Mouse (Mus musculus) lung, embryonic 16.5 days (tissue): ENCODE measurements at regions not wholly inside any gene's neighbourhood (a gene's known extent, or its start where the extent isn't known, plus 50 kb on each side); places are given as distances from the start of the nearest gene placed in this dataset.

Source experiments
- ATAC-seq: fragments of 200-750 bp; cut with Nextera tagmentation; 2 replicates; pipeline ENCODE4 v1.8.0; 2017; ENCODE audit warnings: low read depth, mild to moderate bottlenecking, moderate library complexity
- H3K27ac ChIP-seq: fragments of 300-500 bp; sonication (generic); 2 replicates; pipeline ENCODE4 v1.5.1; 2014; ENCODE audit warnings: mild to moderate bottlenecking, control low read depth, low read length
- H3K27me3 ChIP-seq: fragments of 300-500 bp; sonication (generic); 2 replicates; pipeline ENCODE4 v1.6.1; 2014; ENCODE audit warnings: low read depth, low read length, mixed read lengths; ENCODE audit not compliant: control insufficient read depth, insufficient read depth
- H3K36me3 ChIP-seq: fragments of 300-500 bp; sonication (generic); 2 replicates; pipeline ENCODE4 v1.6.1; 2014; ENCODE audit warnings: low read length; ENCODE audit not compliant: control insufficient read depth, insufficient read depth
- H3K4me1 ChIP-seq: fragments of 300-500 bp; sonication (generic); replicated peaks from 2 replicates; pipeline ENCODE4 v1.6.1; 2014; ENCODE audit warnings: low read length, mixed read lengths; ENCODE audit not compliant: control insufficient read depth, insufficient read depth
- H3K4me2 ChIP-seq: fragments of 300-500 bp; sonication (generic); 2 replicates; pipeline ENCODE4 v1.6.1; 2014; ENCODE audit warnings: low read depth, low read length, control low read depth
- H3K4me3 ChIP-seq: fragments of 300-500 bp; sonication (generic); 2 replicates; pipeline ENCODE4 v1.5.1; 2014; ENCODE audit warnings: mild to moderate bottlenecking, low read length, control low read depth
- H3K9ac ChIP-seq: fragments of 300-500 bp; sonication (generic); 2 replicates; pipeline ENCODE4 v1.6.1; 2014; ENCODE audit warnings: low read length, control low read depth
- H3K9me3 ChIP-seq: fragments of 300-500 bp; sonication (generic); 2 replicates; pipeline ENCODE4 v1.6.1; 2016; ENCODE audit warnings: low read length; ENCODE audit not compliant: control insufficient read depth
- WGBS: fragments of 180-500 bp; shearing (Covaris S2); extraction: QIAGEN DNeasy Blood & Tissue Kit; methylation state at CpG from one replicate; pipeline ENCODE4 v1.1.7; 2014; 5-methylcytosine and 5-hydroxymethylcytosine counted together

GRCm38 (mm10) chr16:24222759-24223526 is 170.4 kb upstream of the Lpp start:
- ATAC-seq: no peak
- Histone ChIP-seq H3K9me3 (no peaks in the 10 kb centered on the region), H3K9ac (no peak overlapping the region), H3K36me3 (no peaks in the 10 kb centered on the region), H3K27me3 (no peaks in the 10 kb centered on the region), H3K4me2 (no peak overlapping the region), H3K4me1 (no peaks in the 10 kb centered on the region; the same call in 1 of the 2 replicates), H3K4me3 (no peak overlapping the region), H3K27ac (no peak overlapping the region)
- 51% methylated on average over 5 of the region's 5 CpGs for WGBS

DNA sequence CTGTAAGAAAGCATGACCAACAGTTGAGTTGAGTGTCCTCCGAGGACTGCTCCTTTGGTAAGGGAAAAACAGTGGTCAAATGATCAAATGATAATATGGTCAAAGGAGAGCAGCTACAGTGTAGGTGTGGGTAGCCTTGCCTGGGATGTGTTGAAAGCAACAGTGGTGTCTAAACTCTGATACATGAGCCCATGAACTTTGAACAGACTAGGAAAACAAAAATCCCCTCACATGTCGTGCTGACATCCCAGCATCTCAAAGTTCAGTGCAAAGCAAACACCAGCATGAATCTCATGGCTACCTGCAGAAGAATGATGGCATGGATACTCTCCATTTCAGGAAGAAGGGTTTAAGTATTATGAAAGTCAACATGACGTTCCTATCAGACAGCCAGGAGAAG is 171.3 kb upstream of the Lpp start:
- H3K27ac ChIP-seq: no peak overlapping the region
- no peaks in the 10 kb centered on the region; the same call in 1 of the 2 replicates for H3K4me1 ChIP-seq
- H3K4me3 ChIP-seq: no peak overlapping the region
- no peak overlapping the region for H3K4me2 ChIP-seq
- 77% methylated on average over 3 of the region's 3 CpGs for WGBS
- H3K36me3 ChIP-seq: no peaks in the 10 kb centered on the region
- no peaks in the 10 kb centered on the region for H3K9me3 ChIP-seq
- no peaks in the 10 kb centered on the region for H3K27me3 ChIP-seq
- no peak for ATAC-seq
- H3K9ac ChIP-seq: no peak overlapping the region

GRCm38 (mm10) chr16:24220613-24221012 is 172.7 kb upstream of the Lpp start:
- Histone ChIP-seq H3K9ac (no peak overlapping the region), H3K4me3 (no peak overlapping the region), H3K4me2 (no peak overlapping the region), H3K4me1 (no peaks in the 10 kb centered on the region; the same call in 1 of the 2 replicates), H3K36me3 (no peaks in the 10 kb centered on the region), H3K9me3 (no peaks in the 10 kb centered on the region), H3K27ac (no peak overlapping the region), H3K27me3 (no peaks in the 10 kb centered on the region)
- no peak for ATAC-seq
- 83% methylated on average over 3 of the region's 3 CpGs for WGBS

DNA sequence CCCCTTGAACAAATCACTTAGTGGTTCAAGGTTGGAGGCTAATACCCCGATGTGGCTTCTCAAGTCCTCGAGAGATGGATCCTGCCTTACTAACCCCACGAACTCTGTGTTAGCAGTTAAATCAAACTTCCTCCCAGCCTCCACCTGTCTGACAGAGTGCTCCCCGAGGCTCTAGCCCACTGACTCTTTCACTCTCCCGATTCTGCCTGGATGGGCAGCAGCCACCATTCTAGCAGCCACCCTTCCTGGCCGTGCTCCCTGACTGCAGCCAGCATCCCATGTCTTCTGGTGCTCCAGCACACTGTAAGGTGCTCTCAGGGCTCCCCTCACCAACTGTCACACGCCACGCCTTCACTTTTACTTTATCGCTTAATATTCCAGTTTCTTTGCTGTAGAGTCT is 173.6 kb upstream of the Lpp start:
- Histone ChIP-seq H3K4me1 (no peaks in the 10 kb centered on the region; the same call in 1 of the 2 replicates), H3K36me3 (no peaks in the 10 kb centered on the region), H3K4me2 (no peak overlapping the region), H3K27me3 (no peaks in the 10 kb centered on the region), H3K4me3 (no peak overlapping the region), H3K27ac (no peak overlapping the region), H3K9ac (no peak overlapping the region), H3K9me3 (no peaks in the 10 kb centered on the region)
- WGBS: 75% methylated on average over 9 of the region's 9 CpGs
- no peak for ATAC-seq

- WGBS: 64% methylated on average over 4 of the region's 4 CpGs
- Histone ChIP-seq H3K4me1 (no peaks in the 10 kb centered on the region; the same call in 1 of the 2 replicates), H3K4me2 (no peak overlapping the region), H3K27ac (no peak overlapping the region), H3K4me3 (no peak overlapping the region), H3K36me3 (no peaks in the 10 kb centered on the region), H3K9me3 (no peaks in the 10 kb centered on the region), H3K9ac (no peak overlapping the region), H3K27me3 (no peaks in the 10 kb centered on the region)
- no peak for ATAC-seq
These were observed 174.5 kb upstream of the Lpp start for GRCm38 (mm10) chr16:24218850-24219185.

DNA sequence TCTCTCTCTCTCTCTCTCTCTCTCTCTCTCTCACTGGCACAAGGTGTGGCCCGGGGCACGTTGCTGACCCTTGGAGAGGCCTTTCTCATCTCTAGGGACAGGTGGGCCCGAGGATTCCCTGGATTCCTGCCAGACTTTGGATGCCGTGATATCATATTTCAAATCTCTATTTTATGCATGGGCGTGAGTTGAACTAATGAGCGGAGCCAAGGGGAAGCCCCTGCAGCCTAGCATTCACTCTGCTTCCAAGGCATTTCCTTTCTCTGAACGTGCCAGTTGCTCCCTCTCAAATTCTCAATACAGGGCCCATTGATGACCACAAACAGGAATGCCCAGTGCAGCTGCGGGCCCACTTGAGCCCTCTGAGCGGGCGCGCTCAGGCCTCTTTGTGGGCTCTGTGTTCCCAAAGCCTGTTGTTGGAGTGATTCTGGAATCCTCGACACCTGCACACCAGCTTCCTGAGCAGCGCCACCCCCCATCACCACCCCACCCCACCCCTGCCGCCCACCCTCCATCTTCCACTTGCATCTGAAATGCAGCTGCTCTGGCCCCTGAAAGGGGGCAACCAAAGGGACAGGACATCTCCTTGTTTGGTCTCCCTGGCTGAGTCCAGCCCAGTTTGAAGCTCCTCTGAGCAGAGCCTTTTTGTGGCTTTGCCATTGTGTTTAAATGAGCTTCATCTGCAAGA is 175.0 kb upstream of the Lpp start:
- Histone ChIP-seq H3K27ac (no peak overlapping the region), H3K4me3 (no peak overlapping the region), H3K36me3 (no peaks in the 10 kb centered on the region), H3K27me3 (no peaks in the 10 kb centered on the region), H3K4me2 (no peak overlapping the region), H3K4me1 (no peaks in the 10 kb centered on the region; the same call in 1 of the 2 replicates), H3K9ac (no peak overlapping the region), H3K9me3 (no peaks in the 10 kb centered on the region)
- 32% methylated on average over 14 of the region's 14 CpGs for WGBS
- ATAC-seq: no peak

GRCm38 (mm10) chr16:24216828-24217227 is 176.5 kb upstream of the Lpp start:
- Histone ChIP-seq H3K4me1 (no peaks in the 10 kb centered on the region; the same call in 1 of the 2 replicates), H3K27ac (no peak overlapping the region), H3K4me3 (no peak overlapping the region), H3K9me3 (no peaks in the 10 kb centered on the region), H3K4me2 (no peak overlapping the region), H3K27me3 (no peaks in the 10 kb centered on the region), H3K36me3 (no peaks in the 10 kb centered on the region), H3K9ac (no peak overlapping the region)
- no peak for ATAC-seq
- 80% methylated on average over 5 of the region's 5 CpGs for WGBS

DNA sequence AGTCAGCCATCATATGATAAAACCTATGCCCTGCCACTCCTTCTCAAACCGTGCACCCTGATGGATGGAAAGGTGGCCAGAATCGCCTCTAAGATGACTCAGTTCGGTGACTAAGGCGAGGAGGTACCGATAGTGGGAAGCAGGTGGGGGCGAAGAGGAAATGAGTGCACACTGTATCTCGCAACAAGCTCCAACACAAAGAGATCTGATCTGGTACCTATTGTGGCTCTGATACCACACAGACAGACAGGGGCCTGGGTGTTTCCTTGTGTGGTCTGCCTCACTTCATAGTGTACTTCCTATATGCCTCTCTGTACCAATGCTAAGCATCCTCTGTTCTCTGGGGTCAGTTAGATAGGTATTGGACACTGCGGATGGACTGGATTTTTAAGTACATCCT is 178.0 kb upstream of the Lpp start:
- no peak for ATAC-seq
- Histone ChIP-seq H3K9me3 (no peaks in the 10 kb centered on the region), H3K27me3 (no peaks in the 10 kb centered on the region), H3K4me1 (no peaks in the 10 kb centered on the region; the same call in 1 of the 2 replicates), H3K4me2 (no peak overlapping the region), H3K36me3 (no peaks in the 10 kb centered on the region), H3K27ac (no peak overlapping the region), H3K4me3 (no peak overlapping the region), H3K9ac (no peak overlapping the region)
- 85% methylated on average over 8 of the region's 8 CpGs for WGBS

- ATAC-seq: no peak
- 95% methylated on average over 3 of the region's 3 CpGs for WGBS
- Histone ChIP-seq H3K27me3 (no peaks in the 10 kb centered on the region), H3K4me3 (no peak overlapping the region), H3K27ac (no peak overlapping the region), H3K9me3 (no peaks in the 10 kb centered on the region), H3K4me1 (no peaks in the 10 kb centered on the region; the same call in 1 of the 2 replicates), H3K9ac (no peak overlapping the region), H3K4me2 (no peak overlapping the region), H3K36me3 (no peaks in the 10 kb centered on the region)
These were observed 179.7 kb upstream of the Lpp start for GRCm38 (mm10) chr16:24213577-24213976.
